Mouse (Mus musculus): Measurements from ENCODE around the gene Clcn5. TPM values are rescaled to one million over a fixed set of nuclear protein-coding genes. Genes with fewer than 3 reads are reported as not detected.
A peak's percentile ranks its signal among the peaks of the same experiment; 100 is the strongest.

Clcn5 gene
- polyA plus RNA-seq, 1 experiment from 2014 or later = 19.9 TPM

- H3K27me3 ChIP-seq (ENCODE audit: insufficient read depth, poor library complexity, severe bottlenecking) = no peaks in the 10 kb centered on the region
- no peak overlapping the region for H3K4me3 ChIP-seq
- H3K4me1 ChIP-seq = no peaks in the 10 kb centered on the region
- H3K36me3 ChIP-seq = peaks cover 21% of the 10 kb centered on the region
- H3K9me3 ChIP-seq = no peaks in the 10 kb centered on the region
- no peak for DNase-seq (ENCODE audit: low spot score)
- no peak overlapping the region for H3K27ac ChIP-seq
- WGBS = 76% methylated on average over 5 of the region's 5 CpGs
These were observed 149.0 kb downstream of the Clcn5 start for GRCm38 (mm10) chrX:7170156-7170555.

DNA sequence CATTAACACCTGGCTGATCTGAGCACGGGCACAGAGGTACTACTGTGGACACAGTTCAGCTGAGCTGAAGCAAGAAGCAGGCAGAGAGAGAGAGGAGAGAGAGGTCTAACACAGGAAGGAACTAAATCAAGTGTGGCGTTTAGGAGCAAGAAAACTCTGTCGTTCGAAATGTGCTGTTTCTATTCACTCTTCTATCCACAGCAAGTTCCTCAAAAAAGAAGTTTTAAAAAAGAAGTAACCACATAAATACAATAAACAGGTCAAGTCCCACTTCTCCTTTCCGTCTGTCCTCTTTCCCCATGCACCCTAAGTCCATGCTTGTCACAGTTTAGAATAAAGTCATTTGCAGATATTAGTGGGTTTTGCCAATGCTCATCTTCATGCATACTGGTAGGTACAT, 150.4 kb downstream of the Clcn5 start:
- no peak overlapping the region for H3K27ac ChIP-seq
- H3K9me3 ChIP-seq = no peaks in the 10 kb centered on the region
- no peaks in the 10 kb centered on the region for H3K27me3 ChIP-seq (ENCODE audit: insufficient read depth, poor library complexity, severe bottlenecking)
- WGBS = 63% methylated on average over 5 of the region's 5 CpGs
- DNase-seq (ENCODE audit: low spot score) = no peak
- peaks cover 19% of the 10 kb centered on the region for H3K36me3 ChIP-seq
- H3K4me1 ChIP-seq = no peaks in the 10 kb centered on the region
- H3K4me3 ChIP-seq = no peak overlapping the region

DNA sequence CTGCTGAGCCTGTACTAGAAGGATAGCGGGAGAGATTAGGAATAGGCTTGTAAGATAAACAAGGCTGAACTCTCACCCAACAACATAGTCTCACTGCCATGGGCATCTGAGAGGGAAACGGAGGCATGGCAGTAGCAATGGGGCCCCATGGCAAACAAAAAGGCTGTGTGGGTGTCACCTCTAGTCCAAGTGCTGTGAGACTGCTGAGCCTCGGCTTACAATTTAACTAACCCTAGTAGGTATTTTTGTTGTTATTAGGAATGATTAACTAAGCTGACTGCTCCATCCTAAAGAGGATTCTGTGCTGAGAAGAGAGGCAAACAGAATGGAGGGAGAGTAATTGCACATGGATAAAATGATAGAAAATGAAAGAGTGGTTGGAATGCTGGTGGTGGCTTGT, 161.2 kb downstream of the Clcn5 start:
- Histone ChIP-seq H3K9me3 (no peaks in the 10 kb centered on the region), H3K4me3 (no peak overlapping the region), H3K4me1 (no peaks in the 10 kb centered on the region), H3K27me3 (ENCODE audit: insufficient read depth, poor library complexity, severe bottlenecking) (no peaks in the 10 kb centered on the region), H3K36me3 (peaks cover 18% of the 10 kb centered on the region; the same call in 1 of the 2 replicates), H3K27ac (no peak overlapping the region)
- WGBS = 87% methylated on average over 3 of the region's 3 CpGs
- DNase-seq (ENCODE audit: low spot score) = no peak

DNA sequence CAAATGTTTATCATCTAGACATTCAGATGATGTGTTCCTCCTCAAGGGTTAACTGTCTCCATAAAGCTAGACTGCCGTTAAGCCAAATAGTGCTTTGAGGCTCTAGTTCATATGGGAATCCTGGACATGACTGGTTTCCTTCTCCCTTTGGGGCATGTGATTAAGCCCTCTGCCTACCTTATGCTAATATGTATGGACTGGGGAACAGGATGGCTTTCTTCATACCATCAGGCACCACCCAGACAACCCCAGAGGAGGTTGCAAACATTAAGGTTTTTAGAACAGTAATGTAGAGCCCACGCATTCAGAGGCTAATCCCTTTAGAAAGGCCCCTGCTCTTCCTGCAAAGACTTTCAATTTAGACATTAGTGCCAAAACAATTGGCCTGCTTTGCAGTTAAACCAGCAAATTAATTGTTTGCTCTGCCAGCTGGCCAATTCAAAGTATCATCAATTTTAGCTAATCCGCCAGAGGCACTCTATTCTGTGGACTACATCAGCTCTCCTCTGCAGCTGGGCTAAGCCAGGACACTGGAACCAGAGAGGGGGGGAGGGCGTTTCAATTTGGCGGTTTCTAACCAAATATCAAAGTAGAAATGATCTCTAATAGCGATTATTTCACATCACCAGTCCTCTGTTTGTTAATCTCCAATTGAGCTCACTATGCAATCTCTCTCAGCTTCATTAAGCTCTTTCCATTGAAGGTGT, 163.0 kb downstream of the Clcn5 start:
- Histone ChIP-seq H3K36me3 (peaks cover 12% of the 10 kb centered on the region; the same call in 1 of the 2 replicates), H3K9me3 (no peaks in the 10 kb centered on the region), H3K4me3 (no peak overlapping the region), H3K27ac (no peak overlapping the region), H3K4me1 (no peaks in the 10 kb centered on the region), H3K27me3 (ENCODE audit: insufficient read depth, poor library complexity, severe bottlenecking) (no peaks in the 10 kb centered on the region)
- no peak for DNase-seq (ENCODE audit: low spot score)
- WGBS = 79% methylated on average over 6 of the region's 6 CpGs

GRCm38 (mm10) chrX:7150129-7150528, 169.0 kb downstream of the Clcn5 start:
- Histone ChIP-seq H3K36me3 (no peaks in the 10 kb centered on the region), H3K27ac (no peak overlapping the region), H3K4me1 (no peaks in the 10 kb centered on the region), H3K27me3 (ENCODE audit: insufficient read depth, poor library complexity, severe bottlenecking) (no peaks in the 10 kb centered on the region), H3K4me3 (no peak overlapping the region), H3K9me3 (no peaks in the 10 kb centered on the region)
- DNase-seq (ENCODE audit: low spot score) = no peak
- WGBS = 78% methylated on average over 4 of the region's 4 CpGs

DNA sequence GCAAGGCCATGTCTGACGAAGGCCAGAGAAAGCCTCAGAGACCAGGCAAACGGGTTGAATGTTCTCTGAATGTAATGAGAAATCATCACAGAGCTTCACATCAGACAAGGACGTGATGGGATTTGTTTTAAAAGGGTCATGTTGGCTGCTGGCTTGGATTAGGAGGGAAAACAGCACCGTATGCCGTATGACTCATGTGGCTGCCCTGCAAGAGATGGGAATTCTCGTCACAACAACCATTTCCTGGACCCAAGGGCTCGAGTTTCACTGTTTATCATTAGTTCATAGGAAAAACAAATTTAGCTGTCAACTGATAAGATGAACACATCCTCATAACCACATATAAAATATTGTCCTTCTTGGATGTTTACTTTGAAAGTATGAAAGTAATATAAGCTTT, 173.0 kb downstream of the Clcn5 start:
- 64% methylated on average over 7 of the region's 7 CpGs for WGBS
- no peak for DNase-seq (ENCODE audit: low spot score)

DNA sequence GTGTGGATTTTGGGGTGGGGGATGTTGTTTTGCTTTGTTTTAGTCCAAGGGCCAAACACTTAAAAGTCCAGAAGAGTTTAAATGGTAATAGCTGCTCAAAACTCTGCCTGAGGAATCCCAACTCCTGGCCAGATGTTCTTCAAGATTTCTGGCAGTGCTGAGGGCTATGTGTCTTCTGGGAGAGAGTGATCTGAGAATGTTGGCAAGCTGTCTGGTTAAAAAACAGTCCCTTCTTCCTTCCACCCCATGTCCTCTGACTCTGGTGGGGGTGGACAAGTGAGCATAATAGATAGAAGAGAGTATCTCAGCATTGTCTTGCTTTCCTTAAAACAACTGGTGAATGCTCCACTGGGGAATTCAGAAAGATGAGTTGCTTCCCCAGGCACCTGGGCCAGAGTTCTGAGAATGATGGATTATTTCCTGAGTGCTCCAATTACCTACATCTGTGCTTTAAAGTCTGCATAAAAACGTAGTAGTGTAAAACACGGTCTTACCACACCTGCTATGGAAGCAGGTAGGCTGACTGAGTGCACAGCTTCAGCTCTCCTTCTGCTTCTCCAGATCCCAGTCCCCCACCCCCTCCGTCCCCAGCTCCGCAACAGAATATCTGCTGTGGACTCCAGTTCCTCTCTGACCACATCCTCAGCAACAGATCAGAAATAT, 197.4 kb downstream of the Clcn5 start:
- no peaks in the 10 kb centered on the region for H3K4me1 ChIP-seq
- H3K27me3 ChIP-seq (ENCODE audit: insufficient read depth, poor library complexity, severe bottlenecking) = no peaks in the 10 kb centered on the region
- H3K9me3 ChIP-seq = no peaks in the 10 kb centered on the region
- no peak for DNase-seq (ENCODE audit: low spot score)
- 73% methylated on average over 4 of the region's 4 CpGs for WGBS
- H3K36me3 ChIP-seq = no peaks in the 10 kb centered on the region
- no peak overlapping the region for H3K27ac ChIP-seq
- H3K4me3 ChIP-seq = no peak overlapping the region

More for the DNA sequence above, 173.0 kb downstream of the Clcn5 start:
- H3K27ac ChIP-seq = no peak overlapping the region
- H3K4me1 ChIP-seq = no peaks in the 10 kb centered on the region
- no peaks in the 10 kb centered on the region for H3K27me3 ChIP-seq (ENCODE audit: insufficient read depth, poor library complexity, severe bottlenecking)
- no peaks in the 10 kb centered on the region for H3K9me3 ChIP-seq
- no peak overlapping the region for H3K4me3 ChIP-seq
- no peaks in the 10 kb centered on the region for H3K36me3 ChIP-seq

- 84% methylated on average over 3 of the region's 3 CpGs for WGBS
- Histone ChIP-seq H3K4me3 (no peak overlapping the region), H3K36me3 (no peaks in the 10 kb centered on the region), H3K9me3 (no peaks in the 10 kb centered on the region), H3K27me3 (ENCODE audit: insufficient read depth, poor library complexity, severe bottlenecking) (no peaks in the 10 kb centered on the region), H3K4me1 (no peaks in the 10 kb centered on the region), H3K27ac (no peak overlapping the region)
- DNase-seq (ENCODE audit: low spot score) = no peak
These were observed 204.3 kb downstream of the Clcn5 start for GRCm38 (mm10) chrX:7114885-7115284.

MicroRNAs within 50 kb of the gene (microRNA counts, 519-probe panel; counts per million panel counts)
- microRNA mmu-miR-188-3p (not detected), microRNA mmu-miR-188-5p (not detected), microRNA mmu-miR-362-3p (4,945 counts per million, percentile 36 among the panel's probes with 10 or more counts), microRNA mmu-miR-362-5p (2,160 counts per million, percentile 3 among the panel's probes with 10 or more counts), microRNA mmu-miR-500 (not detected), microRNA mmu-miR-501-3p (not detected), microRNA mmu-miR-501-5p (not detected), microRNA mmu-miR-532-3p (not detected), microRNA mmu-miR-532-5p (6,192 counts per million, percentile 61 among the panel's probes with 10 or more counts)

Small RNA genes lying within 50 kb of the gene (microRNA-seq; reads per million reads assigned to microRNA genes)
- 2,109 reads per million, percentile 85 among the genes with 10 or more reads in this experiment for gene Mir188
- gene Mir362 = 317 reads per million, percentile 65 among the genes with 10 or more reads in this experiment
- 220 reads per million, percentile 60 among the genes with 10 or more reads in this experiment for gene Mir500
- 1,622 reads per million, percentile 83 among the genes with 10 or more reads in this experiment for gene Mir501
- gene Mir532 = 3,094 reads per million, percentile 87 among the genes with 10 or more reads in this experiment

Other genes with a start within 250 kb of the Clcn5 start
- gene Usp27x, start 56.5 kb upstream of the Clcn5 start, polyA plus RNA-seq (2016; fragmentation: Nextera tagmentation; extraction: Ambion mirVana) = 0.33 and 0.98 TPM in 2 replicates